Mouse (Mus musculus) lung, postnatal 0 days (tissue): ENCODE data around the gene Myo1c. TPM values are rescaled to one million over a fixed set of nuclear protein-coding genes. Genes with fewer than 3 reads are reported as not detected.

Source experiments
- ATAC-seq: fragments of 200-750 bp; cut with Nextera tagmentation; 2 replicates; pipeline ENCODE4 v1.8.0; 2017; ENCODE audit warnings: moderate library complexity
- DNase-seq: peaks from one replicate; pipeline ENCODE4 v3.0.0-alpha.2; 2016; ENCODE audit warnings: low spot score
- H3K27ac ChIP-seq: fragments of 300-500 bp; sonication (generic); 2 replicates; pipeline ENCODE4 v1.5.1; 2014; ENCODE audit warnings: antibody characterized with exemption, mild to moderate bottlenecking, low read length, mixed read lengths
- H3K27me3 ChIP-seq: fragments of 300-500 bp; sonication (generic); replicated peaks from 2 replicates; pipeline ENCODE4 v1.6.1; 2014; ENCODE audit warnings: low read length, mixed read lengths; ENCODE audit not compliant: insufficient read depth
- H3K36me3 ChIP-seq: fragments of 300-500 bp; sonication (generic); 2 replicates; pipeline ENCODE4 v1.6.1; 2014; ENCODE audit warnings: low read length, mixed read lengths; ENCODE audit not compliant: insufficient read depth
- H3K4me1 ChIP-seq: fragments of 300-500 bp; sonication (generic); 2 replicates; pipeline ENCODE4 v1.6.1; 2014; ENCODE audit warnings: antibody characterized with exemption, low read depth, low read length, mixed read lengths; ENCODE audit not compliant: insufficient read depth
- H3K4me2 ChIP-seq: fragments of 300-500 bp; sonication (generic); replicated peaks from 2 replicates; pipeline ENCODE4 v1.6.1; 2014; ENCODE audit warnings: low read depth, mild to moderate bottlenecking, low read length, moderate library complexity, mixed read lengths
- H3K4me3 ChIP-seq: fragments of 300-500 bp; sonication (generic); 2 replicates; pipeline ENCODE4 v1.5.1; 2014; ENCODE audit warnings: low read depth, low read length
- H3K9ac ChIP-seq: fragments of 300-500 bp; sonication (generic); replicated peaks from 2 replicates; pipeline ENCODE4 v1.6.1; 2014; ENCODE audit warnings: low read depth, mild to moderate bottlenecking
- H3K9me3 ChIP-seq: fragments of 300-500 bp; sonication (generic); 2 replicates; pipeline ENCODE4 v1.6.1; 2016; ENCODE audit warnings: low read length, mixed read lengths
- CTCF ChIP-seq: IDR thresholded peaks from 2 replicates; pipeline ENCODE4 v1.5.1; 2016; ENCODE audit warnings: antibody characterized with exemption, mild to moderate bottlenecking
- EP300 ChIP-seq: IDR thresholded peaks from 2 replicates; pipeline ENCODE4 v1.6.1; 2016; ENCODE audit warnings: antibody characterized with exemption, mild to moderate bottlenecking, control low read depth
- WGBS: fragments of 180-500 bp; shearing (Covaris S2); extraction: QIAGEN DNeasy Blood & Tissue Kit; methylation state at CpG from one replicate; pipeline ENCODE4 v1.1.7; 2014; 5-methylcytosine and 5-hydroxymethylcytosine counted together
- polyA plus RNA-seq: library from polyadenylated mRNA; unstranded; fragments of >200 nt; fragmentation: Nextera tagmentation; extraction: Ambion mirVana; gene quantifications from 2 replicates; pipeline ENCODE4 v1.2.1, GENCODE M21; 2015

Gene Myo1c
- polyA plus RNA-seq, 1 experiment from 2014 or later: 88.5 TPM

DNA sequence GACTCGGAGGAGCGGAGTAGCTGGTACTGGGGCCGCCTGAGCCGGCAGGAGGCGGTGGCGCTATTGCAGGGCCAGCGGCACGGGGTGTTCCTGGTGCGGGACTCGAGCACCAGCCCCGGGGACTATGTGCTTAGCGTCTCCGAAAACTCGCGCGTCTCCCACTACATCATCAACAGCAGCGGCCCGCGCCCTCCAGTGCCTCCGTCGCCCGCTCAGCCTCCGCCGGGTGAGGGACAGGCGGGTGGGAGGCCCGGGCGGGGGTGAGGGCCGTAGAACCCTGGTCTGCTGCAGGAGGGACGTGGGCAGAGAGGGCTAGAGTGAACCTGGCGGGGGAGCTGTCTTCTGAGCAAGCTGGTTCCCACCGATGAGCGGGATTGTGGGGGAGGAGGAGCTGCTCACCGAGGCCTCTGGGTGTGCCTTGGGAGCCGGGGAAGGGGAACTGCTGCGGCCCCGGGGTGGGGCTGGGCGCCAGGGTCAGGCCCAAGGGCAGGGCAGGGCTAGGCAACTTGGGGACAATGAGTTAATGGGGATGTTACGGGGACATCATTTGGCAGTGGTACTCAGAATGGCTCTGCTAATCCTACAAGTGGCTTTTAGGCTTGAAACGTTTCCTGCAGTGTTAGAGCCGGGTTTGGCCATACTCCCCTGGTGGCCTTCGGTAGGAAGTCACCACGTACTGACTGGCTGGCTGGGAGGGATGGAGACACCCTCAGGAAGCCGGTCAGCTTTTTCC is 29.3 kb downstream of the Myo1c start:
- peak overlapping the region; percentile 68 for H3K4me2 ChIP-seq
- DNase-seq: peak; percentile 91
- under 1% methylated on average over 38 of the region's 43 CpGs for WGBS

GRCm38 (mm10) chr11:75684462-75684861 is 34.2 kb downstream of the Myo1c start:
- DNase-seq (no peak), ATAC-seq (no peak)
- WGBS: 92% methylated on average over 5 of the region's 5 CpGs
- no peaks in the 10 kb centered on the region for H3K27me3 ChIP-seq
- H3K4me2 ChIP-seq: no peak overlapping the region
- no peak overlapping the region for H3K9ac ChIP-seq
- H3K36me3 ChIP-seq: no peaks in the 10 kb centered on the region
- H3K4me3 ChIP-seq: no peak overlapping the region
- H3K27ac ChIP-seq: no peak overlapping the region
- H3K9me3 ChIP-seq: no peaks in the 10 kb centered on the region
- TF ChIP-seq EP300: no peak
- TF ChIP-seq CTCF: peak; percentile 30; the same call in 1 of the 2 replicates
- peaks cover 5% of the 10 kb centered on the region; the same call in 1 of the 2 replicates for H3K4me1 ChIP-seq

More for the DNA sequence above, 29.3 kb downstream of the Myo1c start:
- H3K4me3 ChIP-seq: peak overlapping the region; percentile 100
- peak overlapping the region; percentile 98 for H3K27ac ChIP-seq
- no peaks in the 10 kb centered on the region for H3K36me3 ChIP-seq
- TF ChIP-seq CTCF (peak; percentile 70), EP300 (peak; percentile 19; the same call in 1 of the 2 replicates)
- no peaks in the 10 kb centered on the region for H3K9me3 ChIP-seq
- peak overlapping the region; percentile 96 for H3K9ac ChIP-seq
- H3K27me3 ChIP-seq: no peaks in the 10 kb centered on the region
- peak; percentile 70 for ATAC-seq
- H3K4me1 ChIP-seq: peaks cover 8% of the 10 kb centered on the region; the same call in 1 of the 2 replicates

- Histone ChIP-seq H3K4me2 (no peak overlapping the region), H3K36me3 (no peaks in the 10 kb centered on the region), H3K4me1 (peaks cover 5% of the 10 kb centered on the region; the same call in 1 of the 2 replicates), H3K27ac (no peak overlapping the region), H3K27me3 (no peaks in the 10 kb centered on the region), H3K9ac (no peak overlapping the region), H3K9me3 (no peaks in the 10 kb centered on the region), H3K4me3 (no peak overlapping the region)
- ATAC-seq (no peak), DNase-seq (no peak)
- no peak for TF ChIP-seq EP300
- 62% methylated on average over 2 of the region's 2 CpGs for WGBS
These were observed 34.7 kb downstream of the Myo1c start for GRCm38 (mm10) chr11:75684956-75685355.

GRCm38 (mm10) chr11:75687343-75687993 is 37.2 kb downstream of the Myo1c start:
- H3K4me3 ChIP-seq: no peak overlapping the region
- H3K9ac ChIP-seq: no peak overlapping the region
- H3K36me3 ChIP-seq: peaks cover 4% of the 10 kb centered on the region; the same call in 1 of the 2 replicates
- H3K4me2 ChIP-seq: no peak overlapping the region
- TF ChIP-seq CTCF: no peak
- no peak for TF ChIP-seq EP300
- H3K9me3 ChIP-seq: no peaks in the 10 kb centered on the region
- H3K27me3 ChIP-seq: no peaks in the 10 kb centered on the region
- H3K27ac ChIP-seq: no peak overlapping the region
- WGBS: 44% methylated on average over 2 of the region's 2 CpGs
- no peaks in the 10 kb centered on the region for H3K4me1 ChIP-seq
- ATAC-seq (no peak), DNase-seq (no peak)

DNA sequence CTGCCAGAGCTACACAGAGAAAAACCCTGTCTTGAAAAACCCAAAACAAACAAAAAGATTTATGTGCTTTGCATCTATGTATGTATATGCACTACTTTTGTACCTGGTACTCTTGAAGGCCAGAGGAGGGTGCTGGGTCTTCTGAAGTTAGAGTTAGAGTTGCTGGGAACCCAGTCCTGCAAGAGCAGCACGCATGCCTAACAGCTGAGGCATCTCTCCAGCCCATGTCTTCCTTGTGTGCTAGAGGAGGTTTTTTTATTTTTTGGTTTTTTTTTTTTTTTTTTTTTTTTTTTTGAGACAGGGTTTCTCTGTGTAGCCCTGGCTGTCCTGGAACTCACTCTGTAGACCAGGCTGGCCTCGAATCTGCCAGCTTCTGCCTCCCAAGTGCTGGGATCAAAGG is 37.8 kb downstream of the Myo1c start:
- 62% methylated on average over 2 of the region's 2 CpGs for WGBS
- no peaks in the 10 kb centered on the region for H3K4me1 ChIP-seq
- no peak overlapping the region for H3K4me3 ChIP-seq
- no peaks in the 10 kb centered on the region for H3K27me3 ChIP-seq
- H3K4me2 ChIP-seq: no peak overlapping the region
- ATAC-seq: no peak
- peaks cover 7% of the 10 kb centered on the region; the same call in 1 of the 2 replicates for H3K36me3 ChIP-seq
- TF ChIP-seq CTCF: no peak
- TF ChIP-seq EP300: no peak
- no peak overlapping the region for H3K9ac ChIP-seq
- no peak for DNase-seq
- H3K27ac ChIP-seq: no peak overlapping the region
- H3K9me3 ChIP-seq: no peaks in the 10 kb centered on the region

- H3K9me3 ChIP-seq: no peaks in the 10 kb centered on the region
- DNase-seq (no peak), ATAC-seq (no peak)
- peaks cover 16% of the 10 kb centered on the region; the same call in 1 of the 2 replicates for H3K36me3 ChIP-seq
- no peak overlapping the region for H3K9ac ChIP-seq
- WGBS: 85% methylated on average over 1 of the region's 1 CpGs
- no peak for TF ChIP-seq EP300
- no peak for TF ChIP-seq CTCF
- H3K4me3 ChIP-seq: no peak overlapping the region
- no peaks in the 10 kb centered on the region for H3K27me3 ChIP-seq
- H3K4me2 ChIP-seq: no peak overlapping the region
- H3K4me1 ChIP-seq: no peaks in the 10 kb centered on the region
- no peak overlapping the region for H3K27ac ChIP-seq
These were observed 39.7 kb downstream of the Myo1c start for GRCm38 (mm10) chr11:75689977-75690376.
